Mouse (Mus musculus): ENCODE measurements around the gene Urb1. TPM values are rescaled to one million over a fixed set of nuclear protein-coding genes. Genes with fewer than 3 reads are reported as not detected.
A peak's percentile ranks its signal among the peaks of the same experiment; 100 is the strongest.
"Not testable (repeated sequence)": the region's sequence is repeated elsewhere in the genome, so short reads cannot be mapped to it uniquely, and the experiment has no call there.

The Urb1 gene
- total RNA-seq, 1 experiment from 2014 or later: 17.0 TPM

DNA sequence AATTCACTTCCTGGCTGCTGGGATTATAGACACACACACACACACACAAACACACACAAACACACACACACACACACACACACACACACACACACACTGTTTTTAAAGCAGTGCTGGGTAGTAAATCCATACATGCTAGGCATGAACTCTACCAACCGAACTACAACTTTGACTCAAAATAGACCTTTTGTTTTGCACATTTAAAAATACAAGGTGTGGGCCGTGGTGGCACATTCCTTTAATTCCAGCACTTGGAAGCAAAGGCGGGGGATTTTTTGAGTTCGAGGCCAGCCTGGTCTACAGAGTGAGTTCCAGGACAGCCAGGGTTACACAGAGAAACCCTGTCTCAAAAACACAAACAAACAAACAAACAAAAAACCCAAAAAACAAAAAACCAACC is 13.8 kb upstream of the Urb1 start:
- not testable (repeated sequence) for DNase-seq

DNA sequence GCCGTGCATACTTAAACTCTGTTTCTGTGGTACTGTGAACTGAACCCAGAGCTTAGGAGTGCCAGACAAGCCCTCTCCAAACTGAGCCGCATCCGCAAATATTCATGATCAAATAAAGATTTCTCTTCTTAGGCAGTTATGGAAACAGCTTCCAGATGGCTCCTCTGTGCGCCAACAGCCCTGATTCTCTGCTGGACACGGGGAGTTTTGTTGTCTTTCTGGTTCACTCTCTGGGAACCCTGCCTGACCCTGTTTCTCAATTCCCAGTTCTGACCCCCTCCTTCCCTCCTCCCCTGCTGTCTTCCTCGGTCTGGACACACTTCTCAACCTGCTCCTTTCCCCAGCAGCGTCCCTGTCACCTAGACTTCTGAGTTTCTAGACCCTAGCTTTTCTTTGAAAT is 12.8 kb upstream of the Urb1 start:
- DNase-seq: no peak

- DNase-seq: no peak
Measured at GRCm38 (mm10) chr16:90822284-90822935, 12.2 kb upstream of the Urb1 start.

DNA sequence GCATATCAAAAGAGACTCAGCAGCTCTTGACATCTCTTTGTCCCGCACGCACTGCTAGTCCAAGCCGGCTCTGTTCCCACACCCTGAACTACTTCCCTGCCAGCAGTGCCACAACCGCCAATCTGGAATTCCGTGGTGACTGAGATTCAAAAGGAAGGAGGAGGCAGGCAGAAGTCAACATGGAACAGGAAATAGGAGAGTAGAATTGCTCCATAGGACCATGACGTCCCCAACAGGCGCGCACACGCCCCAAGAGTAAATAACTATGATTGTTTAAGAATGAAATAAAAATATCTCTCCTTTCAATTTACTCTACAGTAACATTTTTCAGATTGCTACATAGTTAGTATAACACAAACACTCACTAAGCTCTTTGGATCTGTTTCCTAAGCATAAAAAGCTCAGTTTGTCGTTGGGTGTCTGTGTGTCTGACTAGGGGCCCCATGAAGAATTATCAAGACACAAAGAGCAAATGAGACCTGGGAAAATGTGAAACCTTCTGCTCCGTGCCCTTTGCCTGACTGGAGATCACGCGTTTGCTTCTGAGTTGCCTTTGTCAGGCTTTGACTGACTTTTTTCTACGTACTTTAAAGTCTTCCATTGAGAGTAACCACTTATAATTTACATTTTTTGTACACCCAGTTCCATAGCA is 11.0 kb upstream of the Urb1 start:
- DNase-seq: no peak

DNA sequence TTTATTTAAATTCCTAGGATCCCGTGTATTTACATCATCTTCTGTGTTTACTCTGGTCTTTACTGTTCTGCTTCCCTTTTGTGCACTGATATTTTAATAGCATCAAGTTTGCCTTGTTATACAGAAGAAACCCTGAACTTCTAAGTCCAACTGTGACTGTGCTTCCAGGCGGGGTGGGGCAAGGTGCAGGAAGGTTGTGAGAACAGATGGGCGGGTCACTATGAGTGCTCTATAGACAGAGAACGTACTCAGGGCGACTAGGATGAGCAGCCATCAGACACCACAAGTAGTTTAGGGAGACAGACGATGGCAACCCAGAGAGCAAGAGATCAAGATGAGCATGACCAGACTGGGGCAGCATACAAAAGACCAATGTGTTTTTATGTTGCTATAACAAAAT is 10.1 kb upstream of the Urb1 start:
- no peak for DNase-seq

DNA sequence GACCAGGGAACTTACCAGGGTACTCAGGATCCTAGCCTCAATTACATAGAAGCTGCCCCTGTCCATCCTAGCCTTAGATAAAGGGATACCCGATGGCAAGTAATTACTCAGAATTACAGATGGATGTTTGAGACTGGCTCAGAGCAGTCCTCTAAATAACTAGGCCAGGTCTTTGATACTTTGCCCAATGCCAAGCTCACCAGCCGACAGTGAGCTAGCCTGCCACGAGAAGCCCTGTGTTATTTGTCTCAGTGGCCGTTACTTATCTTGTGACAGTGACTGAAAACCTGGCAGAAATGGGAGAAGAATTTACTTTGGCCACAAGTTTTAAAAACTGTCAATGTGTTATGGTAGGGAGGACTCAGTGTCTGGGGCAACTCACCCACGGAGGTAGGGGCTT is 1.9 kb upstream of the Urb1 start:
- DNase-seq: peak; percentile 56

- DNase-seq: no peak
Measured at GRCm38 (mm10) chr16:90810716-90811256, 573 bp upstream of the Urb1 start.

GRCm38 (mm10) chr16:90804466-90804865 is 5.7 kb downstream of the Urb1 start:
- DNase-seq: peak; percentile 33

DNA sequence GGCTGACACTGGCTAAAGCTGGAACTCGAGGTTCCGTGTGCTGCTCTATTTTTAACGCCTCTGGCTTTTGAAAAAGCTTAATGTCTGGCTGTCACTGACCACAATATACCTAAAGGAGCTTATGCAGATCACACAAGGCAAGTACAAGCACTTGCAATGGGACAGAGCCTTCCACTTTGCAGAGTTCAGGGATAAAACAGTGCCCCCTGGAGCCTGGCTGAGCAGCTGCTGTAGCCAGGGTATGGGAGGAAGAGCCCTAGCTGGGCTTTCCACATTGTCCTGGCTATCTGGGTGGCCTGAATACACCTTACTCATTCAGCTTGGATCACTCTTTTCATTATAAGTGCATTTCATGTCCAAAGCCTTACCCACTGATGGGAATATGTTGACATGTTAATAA is 8.3 kb downstream of the Urb1 start:
- peak; percentile 72 for DNase-seq

DNA sequence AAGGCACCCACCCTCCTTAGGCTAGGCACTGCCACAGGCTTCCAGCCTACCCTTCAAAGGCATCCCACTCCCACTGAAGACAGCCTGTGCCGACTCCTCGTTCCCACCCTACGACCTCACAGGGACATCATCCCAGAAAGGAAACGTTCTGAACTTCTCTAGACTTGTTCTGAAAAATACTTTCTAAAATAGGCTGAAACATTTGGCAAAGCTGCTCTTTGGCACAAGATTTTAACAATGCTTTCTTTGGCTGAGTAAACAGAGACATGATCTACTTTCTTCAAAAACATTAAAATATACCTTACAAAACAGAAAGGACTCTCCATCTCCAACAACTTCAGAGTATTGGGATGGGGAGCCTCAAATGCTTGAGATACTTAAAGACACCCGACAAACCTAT is 9.0 kb downstream of the Urb1 start:
- no peak for DNase-seq

- DNase-seq: peak; percentile 46
Measured at GRCm38 (mm10) chr16:90799840-90800239, 10.4 kb downstream of the Urb1 start.

GRCm38 (mm10) chr16:90798848-90799247 is 11.4 kb downstream of the Urb1 start:
- DNase-seq: no peak

- DNase-seq: no peak
Measured at GRCm38 (mm10) chr16:90798446-90798845, 11.8 kb downstream of the Urb1 start.

DNA sequence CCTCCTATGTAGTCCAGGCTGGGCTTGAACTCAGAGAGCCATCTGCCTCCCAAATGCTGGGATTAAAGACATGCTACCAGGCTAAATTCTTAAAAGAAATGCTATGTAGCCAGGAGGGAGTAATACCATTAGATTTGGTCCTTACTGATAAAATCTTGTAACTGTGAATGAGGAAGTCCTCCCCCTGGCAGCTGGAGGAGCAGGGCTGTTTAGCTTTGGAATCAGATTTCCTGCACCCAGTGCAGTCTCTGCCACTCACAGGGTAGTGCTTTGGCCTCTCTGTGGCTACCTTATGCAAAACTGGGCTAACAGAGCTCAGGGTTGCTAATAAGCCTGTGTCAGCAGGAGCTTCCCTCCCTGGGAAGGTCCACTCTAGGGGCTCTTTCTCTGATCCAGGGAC is 15.5 kb downstream of the Urb1 start:
- DNase-seq: no peak

DNA sequence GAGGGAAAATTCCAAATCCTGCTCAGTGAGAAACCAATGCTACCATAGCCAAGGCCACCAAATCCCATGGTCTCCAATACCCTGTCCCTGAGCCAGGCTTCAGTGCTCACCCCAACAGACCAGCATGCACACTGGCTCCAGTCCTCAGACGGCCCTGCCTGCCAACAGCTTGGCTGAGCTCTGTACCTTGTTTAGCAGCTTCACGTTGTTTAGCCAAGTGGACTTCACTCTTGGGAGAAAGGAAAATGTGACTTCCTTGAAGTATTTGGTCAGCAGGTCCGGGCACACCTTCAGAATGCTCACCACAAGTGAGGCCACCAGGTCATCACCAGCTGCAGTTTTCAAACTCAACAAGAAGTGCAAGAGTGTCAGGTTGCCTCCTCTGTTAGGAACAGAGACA is 17.7 kb downstream of the Urb1 start:
- peak; percentile 72 for DNase-seq

DNA sequence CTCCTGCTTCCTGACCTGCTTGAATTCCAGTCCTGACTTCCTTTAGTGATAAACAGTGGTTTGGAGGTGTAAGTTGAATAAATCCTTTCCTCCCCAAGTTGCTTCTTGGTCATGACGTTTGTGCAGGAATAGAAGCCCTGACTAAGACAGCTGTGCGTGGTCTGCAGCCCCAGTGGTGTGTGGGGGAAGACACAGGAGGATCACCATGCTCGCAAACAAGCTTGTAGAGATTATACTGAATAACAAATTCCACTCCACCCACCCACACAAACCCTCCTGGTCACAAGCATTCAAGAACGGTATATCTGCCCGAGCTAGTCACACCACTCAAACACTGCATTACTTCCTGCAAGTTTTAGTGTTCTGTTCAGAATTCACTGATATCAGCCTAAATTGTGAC is 18.1 kb downstream of the Urb1 start:
- no peak for DNase-seq

- no peak for DNase-seq
Measured at GRCm38 (mm10) chr16:90790946-90791345, 19.3 kb downstream of the Urb1 start.

DNA sequence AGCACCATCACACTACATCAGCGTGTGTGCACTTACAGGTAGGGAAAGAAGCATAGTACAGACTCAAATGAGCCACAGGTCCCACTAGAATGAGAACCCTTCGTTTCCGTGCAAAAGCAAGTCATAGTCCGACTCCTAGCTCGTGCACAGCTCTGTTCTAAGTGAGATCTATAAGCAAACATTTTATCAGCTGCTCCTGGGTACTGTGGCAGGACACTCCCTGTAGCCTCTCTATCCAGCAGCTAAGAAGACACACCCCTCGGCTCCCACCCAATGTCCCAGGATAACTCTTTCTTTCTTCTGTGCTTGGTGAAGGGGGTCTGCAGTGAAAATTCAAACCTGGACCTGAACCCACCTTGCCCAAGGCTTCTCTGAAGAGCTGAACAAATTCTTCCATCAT is 21.6 kb downstream of the Urb1 start:
- no peak for DNase-seq

- no peak for DNase-seq
Measured at GRCm38 (mm10) chr16:90785257-90785656, 25.0 kb downstream of the Urb1 start.

DNA sequence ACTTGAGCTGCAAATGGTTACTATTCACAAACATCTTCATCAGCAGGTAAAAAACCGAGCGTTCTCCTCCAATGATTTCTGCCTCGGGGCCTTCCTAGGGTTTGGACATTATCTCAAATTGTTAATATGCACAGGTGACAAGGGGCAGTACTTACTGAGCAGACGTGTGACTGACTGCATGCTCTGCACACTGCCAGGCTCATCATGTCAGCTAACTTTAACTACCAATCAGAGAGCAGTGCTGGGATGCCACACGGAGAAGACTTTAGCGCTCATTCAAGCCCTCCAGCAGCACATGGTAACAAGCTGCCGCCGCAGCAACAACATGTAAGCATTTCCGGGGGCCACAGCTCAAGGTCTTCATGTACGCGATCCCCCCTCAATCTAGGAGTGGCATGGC is 26.9 kb downstream of the Urb1 start:
- DNase-seq: no peak

DNA sequence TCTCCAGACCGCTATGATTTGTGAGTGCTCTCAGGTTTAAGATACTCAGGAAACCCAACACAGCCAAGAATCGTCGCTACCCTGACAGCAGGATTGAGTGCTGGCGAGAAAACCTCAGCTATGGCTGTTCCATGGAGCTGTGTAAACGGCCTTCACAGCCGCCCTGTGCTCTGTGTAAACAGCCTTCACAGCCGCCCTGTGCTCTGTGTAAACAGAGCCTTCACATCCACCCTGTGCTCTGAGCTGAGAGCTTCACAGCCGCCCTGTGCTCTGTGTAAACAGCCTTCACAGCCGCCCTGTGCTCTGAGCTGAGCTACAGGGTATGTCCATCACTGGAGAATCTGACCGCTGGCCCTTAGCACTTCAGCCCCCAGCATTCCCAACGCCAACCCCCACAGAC is 30.4 kb downstream of the Urb1 start:
- DNase-seq: no peak

DNA sequence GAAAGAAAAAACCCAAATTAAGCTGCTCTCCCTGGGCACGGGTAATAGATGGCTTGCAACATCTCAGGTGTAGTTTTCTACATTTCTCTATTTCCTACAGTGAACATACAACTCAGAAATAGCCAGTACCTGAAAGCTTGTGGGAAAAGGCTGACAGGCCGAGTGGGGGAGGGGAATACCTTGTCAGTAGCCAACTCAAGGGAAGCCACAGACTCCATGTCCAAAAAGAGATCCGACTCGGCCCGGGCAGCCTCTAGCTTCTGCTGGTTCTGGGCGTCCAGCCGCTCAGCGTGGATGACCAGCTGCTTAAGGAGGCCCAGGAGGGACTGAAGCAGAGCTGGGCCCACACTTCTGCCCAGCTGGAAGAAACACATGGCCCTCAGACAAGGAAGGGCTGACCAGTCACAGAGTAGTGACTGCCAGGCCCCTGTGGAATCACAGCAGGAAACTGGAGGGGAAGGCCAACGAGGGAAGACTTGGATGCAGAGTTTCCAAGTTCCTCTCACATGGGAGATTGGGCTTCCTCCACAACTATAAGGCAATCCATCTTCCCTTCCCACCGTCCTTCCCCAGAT is 34.2 kb downstream of the Urb1 start:
- DNase-seq: no peak

DNA sequence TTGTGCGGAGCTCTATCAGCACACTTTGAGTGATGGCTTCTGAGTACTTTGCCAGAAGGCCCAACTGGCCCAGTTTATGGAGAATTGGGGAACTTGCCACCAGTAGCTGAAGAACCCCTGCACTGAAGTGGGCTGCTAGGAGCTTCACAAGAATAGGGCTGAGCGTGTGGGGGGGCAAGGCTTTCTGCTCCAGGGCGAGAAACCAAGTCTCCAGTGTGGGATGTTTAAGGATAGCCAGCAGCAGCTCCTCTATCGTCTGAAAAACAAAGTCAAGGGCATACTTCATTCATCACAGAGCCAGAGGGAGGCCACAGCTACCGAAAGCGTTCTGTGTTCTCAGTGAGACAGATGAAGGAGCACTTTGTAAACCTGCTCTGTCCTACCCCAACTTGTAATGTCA is 35.6 kb downstream of the Urb1 start:
- DNase-seq: peak; percentile 44

- DNase-seq: no peak
Measured at GRCm38 (mm10) chr16:90774216-90774615, 36.0 kb downstream of the Urb1 start.

Data from adrenal gland, postnatal 14 days (tissue).